Mouse (Mus musculus) brain, embryonic 14.5 days (tissue): ENCODE results near the gene Ncam2.

ENCODE experiments used
- CTCF ChIP-seq: fragments of 200-500 bp; IDR thresholded peaks from 2 replicates; pipeline ENCODE4 v1.5.1; 2012; ENCODE audit warnings: inconsistent platforms, mild to moderate bottlenecking, moderate library complexity, borderline replicate concordance; ENCODE audit not compliant: insufficient read depth, insufficient read length; ENCODE audit errors: extremely low read depth
- POLR2A ChIP-seq: fragments of 200-500 bp; IDR thresholded peaks from 2 replicates; pipeline ENCODE4 v1.6.1; 2012; ENCODE audit warnings: mild to moderate bottlenecking, inconsistent platforms, borderline replicate concordance; ENCODE audit not compliant: poor library complexity, insufficient read depth, insufficient read length, severe bottlenecking; ENCODE audit errors: extremely low read depth

GRCm38 (mm10) chr16:81309215-81309614, 108.7 kb downstream of the Ncam2 start:
- no peak for TF ChIP-seq POLR2A
- no peak for TF ChIP-seq CTCF
